Mouse (Mus musculus): ENCODE measurements around the gene Uba52. TPM values are rescaled to one million over a fixed set of nuclear protein-coding genes. Genes with fewer than 3 reads are reported as not detected.

Gene Uba52
- total and polyA plus RNA-seq, 3 experiments: 1,322 to 4,646 (median 3,572) TPM

GRCm38 (mm10) chr8:70494416-70494945, 16.1 kb downstream of the Uba52 start:
- H3K36me3 ChIP-seq (replicated peaks): no peaks in the 10 kb centered on the region
- TF ChIP-seq TAL1 (conservative IDR thresholded peaks at IDR 0.05; ENCODE audit: low read depth, low read length) (no peak), GATA2 (IDR thresholded peaks at IDR 0.05; ENCODE audit: borderline replicate concordance, low read depth, low read length) (no peak), GATA1 (IDR thresholded peaks at IDR 0.05; ENCODE audit: borderline replicate concordance, low read length) (no peak), POLR2AphosphoS5 (IDR thresholded peaks at IDR 0.05; ENCODE audit: insufficient replicate concordance, low read depth, low read length) (no peak), CTCF (IDR thresholded peaks at IDR 0.05; ENCODE audit: low read depth, low read length) (no peak)
- H3K27me3 ChIP-seq (ENCODE audit: insufficient read depth, low read length): peaks cover 98% of the 10 kb centered on the region
- H3K4me3 ChIP-seq (ENCODE audit: low read depth, low read length): no peak overlapping the region
- no peak for DNase-seq (ENCODE audit: low spot score)
- no peak for ATAC-seq (ENCODE audit: extremely low read depth, insufficient number of reproducible peaks, low FRiP score, poor library complexity, severe bottlenecking)
- no peaks in the 10 kb centered on the region for H3K9me3 ChIP-seq (replicated peaks)
- peaks cover 27% of the 10 kb centered on the region for H3K4me1 ChIP-seq (ENCODE audit: insufficient read depth, low read depth, low read length)

- Histone ChIP-seq H3K27me3 (ENCODE audit: insufficient read depth, low read length) (peaks cover 98% of the 10 kb centered on the region), H3K4me3 (ENCODE audit: low read depth, low read length) (no peak overlapping the region; the same call in 1 of the 2 replicates), H3K4me1 (ENCODE audit: insufficient read depth, low read depth, low read length) (peaks cover 27% of the 10 kb centered on the region), H3K36me3 (replicated peaks) (no peaks in the 10 kb centered on the region), H3K9me3 (replicated peaks) (no peaks in the 10 kb centered on the region)
- TF ChIP-seq GATA1 (IDR thresholded peaks at IDR 0.05; ENCODE audit: borderline replicate concordance, low read length) (no peak), POLR2AphosphoS5 (IDR thresholded peaks at IDR 0.05; ENCODE audit: insufficient replicate concordance, low read depth, low read length) (no peak), CTCF (IDR thresholded peaks at IDR 0.05; ENCODE audit: low read depth, low read length) (no peak), GATA2 (IDR thresholded peaks at IDR 0.05; ENCODE audit: borderline replicate concordance, low read depth, low read length) (no peak), TAL1 (conservative IDR thresholded peaks at IDR 0.05; ENCODE audit: low read depth, low read length) (no peak)
- DNase-seq (ENCODE audit: low spot score): no peak
- ATAC-seq (ENCODE audit: extremely low read depth, insufficient number of reproducible peaks, low FRiP score, poor library complexity, severe bottlenecking): no peak
Observed at GRCm38 (mm10) chr8:70493692-70494415, 16.7 kb downstream of the Uba52 start.

GRCm38 (mm10) chr8:70492664-70493640, 17.6 kb downstream of the Uba52 start, which contains the start of gene Crlf1:
Gene Crlf1 (plus strand): TSS chr8:70493158.
- ATAC-seq (ENCODE audit: extremely low read depth, insufficient number of reproducible peaks, low FRiP score, poor library complexity, severe bottlenecking): no peak
- H3K4me3 ChIP-seq (ENCODE audit: low read depth, low read length): peak within 1 kb of the TSS; percentile 67; the same call in 1 of the 2 replicates
- no peaks in the 10 kb centered on the region for H3K9me3 ChIP-seq (replicated peaks)
- H3K4me1 ChIP-seq (ENCODE audit: insufficient read depth, low read depth, low read length): peaks cover 30% of the 10 kb centered on the region
- peaks cover 98% of the 10 kb centered on the region for H3K27me3 ChIP-seq (ENCODE audit: insufficient read depth, low read length)
- H3K36me3 ChIP-seq (replicated peaks): no peaks in the 10 kb centered on the region
- TF ChIP-seq GATA2 (IDR thresholded peaks at IDR 0.05; ENCODE audit: borderline replicate concordance, low read depth, low read length) (no peak), CTCF (IDR thresholded peaks at IDR 0.05; ENCODE audit: low read depth, low read length) (no peak), TAL1 (conservative IDR thresholded peaks at IDR 0.05; ENCODE audit: low read depth, low read length) (no peak), POLR2AphosphoS5 (IDR thresholded peaks at IDR 0.05; ENCODE audit: insufficient replicate concordance, low read depth, low read length) (no peak)
- no peak for DNase-seq (ENCODE audit: low spot score)

GRCm38 (mm10) chr8:70490880-70491495, 19.6 kb downstream of the Uba52 start:
- ATAC-seq (ENCODE audit: extremely low read depth, insufficient number of reproducible peaks, low FRiP score, poor library complexity, severe bottlenecking): no peak
- Histone ChIP-seq H3K4me1 (ENCODE audit: insufficient read depth, low read depth, low read length) (peaks cover 45% of the 10 kb centered on the region), H3K4me3 (ENCODE audit: low read depth, low read length) (no peak overlapping the region), H3K27me3 (ENCODE audit: insufficient read depth, low read length) (peaks cover 98% of the 10 kb centered on the region), H3K36me3 (replicated peaks) (no peaks in the 10 kb centered on the region), H3K9me3 (replicated peaks) (no peaks in the 10 kb centered on the region)
- DNase-seq (ENCODE audit: low spot score): no peak
- no peak for TF ChIP-seq POLR2AphosphoS5 (IDR thresholded peaks at IDR 0.05; ENCODE audit: insufficient replicate concordance, low read depth, low read length)
- no peak for TF ChIP-seq GATA1 (IDR thresholded peaks at IDR 0.05; ENCODE audit: borderline replicate concordance, low read length)
- no peak for TF ChIP-seq TAL1 (conservative IDR thresholded peaks at IDR 0.05; ENCODE audit: low read depth, low read length)
- TF ChIP-seq CTCF (IDR thresholded peaks at IDR 0.05; ENCODE audit: low read depth, low read length): no peak
- TF ChIP-seq GATA2 (IDR thresholded peaks at IDR 0.05; ENCODE audit: borderline replicate concordance, low read depth, low read length): no peak

GRCm38 (mm10) chr8:70490061-70490879, 20.3 kb downstream of the Uba52 start:
- no peak overlapping the region for H3K4me3 ChIP-seq (ENCODE audit: low read depth, low read length)

More at GRCm38 (mm10) chr8:70490061-70490879, 20.3 kb downstream of the Uba52 start:
- TF ChIP-seq CTCF (IDR thresholded peaks at IDR 0.05; ENCODE audit: low read depth, low read length) (no peak), GATA2 (IDR thresholded peaks at IDR 0.05; ENCODE audit: borderline replicate concordance, low read depth, low read length) (no peak), TAL1 (conservative IDR thresholded peaks at IDR 0.05; ENCODE audit: low read depth, low read length) (no peak), GATA1 (IDR thresholded peaks at IDR 0.05; ENCODE audit: borderline replicate concordance, low read length) (no peak), POLR2AphosphoS5 (IDR thresholded peaks at IDR 0.05; ENCODE audit: insufficient replicate concordance, low read depth, low read length) (no peak)
- ATAC-seq (ENCODE audit: extremely low read depth, insufficient number of reproducible peaks, low FRiP score, poor library complexity, severe bottlenecking) (no peak), DNase-seq (ENCODE audit: low spot score) (no peak)
- no peaks in the 10 kb centered on the region for H3K36me3 ChIP-seq (replicated peaks)
- H3K9me3 ChIP-seq (replicated peaks): no peaks in the 10 kb centered on the region
- peaks cover 47% of the 10 kb centered on the region for H3K4me1 ChIP-seq (ENCODE audit: insufficient read depth, low read depth, low read length)
- H3K27me3 ChIP-seq (ENCODE audit: insufficient read depth, low read length): peaks cover 98% of the 10 kb centered on the region
